Mouse (Mus musculus): ENCODE data around the gene Ube2h.

DNA sequence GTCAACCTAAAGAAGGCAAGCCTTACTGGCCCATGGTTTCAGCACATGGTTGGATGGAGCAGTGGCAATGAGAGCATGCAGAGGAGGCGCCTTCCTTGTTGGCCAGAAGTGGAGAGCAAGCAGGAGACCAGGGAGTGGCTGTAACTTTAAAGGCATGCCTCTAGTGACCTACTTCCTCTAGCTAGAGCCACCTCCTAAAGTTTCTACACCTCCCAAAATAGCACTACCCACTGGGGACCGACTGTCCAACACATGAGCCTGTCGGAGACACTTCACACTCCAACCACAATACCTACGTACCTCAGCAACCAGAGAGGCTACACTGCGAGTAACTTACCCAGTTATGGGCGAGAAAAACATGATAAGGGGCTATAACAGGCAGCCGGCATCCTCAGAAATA lies 74.1 kb downstream of the Ube2h start:
- no peak for TF ChIP-seq CTCF (IDR thresholded peaks at IDR 0.05; ENCODE audit: borderline replicate concordance, insufficient read depth, low read depth, low read length)
- no peak for TF ChIP-seq POLR2A (IDR thresholded peaks at IDR 0.05; ENCODE audit: borderline replicate concordance, insufficient read depth, low read length)
